Comparison of ENCODE assay signal across 25 mouse cellular contexts in genomic region chr4:88464574-88464973, GRCm38 (mm10). TPM values are rescaled to one million over a fixed set of nuclear protein-coding genes. Genes with fewer than 3 reads are reported as not detected.
DNase-seq lines count a peak whose midpoint lies in the region; ATAC-seq and TF ChIP-seq lines count a peak whose summit lies in the region.
"Had no signal": no experiment of that assay in that cellular context is flagged by ENCODE, and none has a peak within 500 bp of the region (broad histone marks: within the 10 kb centered on the region; RNA-seq: fewer than 3 reads in every experiment).

No protein-coding gene starts in this region.

- 87% methylated on average over 4 of the region's 4 CpGs for WGBS in hindbrain, postnatal 0 days

- H3K36me3 ChIP-seq in hindbrain, postnatal 0 days (ENCODE audit: insufficient read depth, low read length): no peaks in the 10 kb centered on the region
- H3K36me3 ChIP-seq: embryonic facial prominence, embryonic 13.5 days; embryonic facial prominence, embryonic 15.5 days; forebrain, embryonic 10.5 days; forebrain, embryonic 12.5 days had no signal

- no peaks in the 10 kb centered on the region for H3K4me1 ChIP-seq in hindbrain, postnatal 0 days (ENCODE audit: insufficient read depth, low read length)
- H3K4me1 ChIP-seq: forebrain, embryonic 10.5 days; forebrain, embryonic 12.5 days had no signal

- ATAC-seq in granulocyte monocyte progenitor cell, adult 5-6 weeks (replicated peaks; ENCODE audit: poor library complexity, severe bottlenecking): peak; percentile 79
- ATAC-seq in megakaryocyte, adult 5-6 weeks (ENCODE audit: poor library complexity, severe bottlenecking): peak; percentile 71
- no peak for ATAC-seq in hindbrain, postnatal 0 days
- ATAC-seq: forebrain, embryonic 14.5 days; forebrain, embryonic 16.5 days had no signal

- no peak for DNase-seq in adrenal gland, adult 8-10 months
- no peak for DNase-seq in heart, adult 8-10 months (ENCODE audit: low spot score)
- DNase-seq in hindbrain, postnatal 0 days (ENCODE audit: low spot score): no peak
- DNase-seq: adrenal gland, adult 2 months; adrenal gland, postnatal 14 days; adrenal gland, postnatal 36 days; cerebellum, adult 11-12 months; cerebellum, adult 2 months; cerebellum, adult 9-10 months; cerebellum, postnatal 10 days; cerebellum, postnatal 25 days; embryo, embryonic 11 days had no signal

- no peaks in the 10 kb centered on the region for H3K9me3 ChIP-seq in hindbrain, postnatal 0 days (ENCODE audit: low read length)
- H3K9me3 ChIP-seq: embryonic facial prominence, embryonic 13.5 days; embryonic facial prominence, embryonic 15.5 days; forebrain, embryonic 10.5 days; forebrain, embryonic 12.5 days had no signal

- H3K4me2 ChIP-seq in hindbrain, postnatal 0 days (ENCODE audit: low read depth, low read length): no peak overlapping the region
- H3K4me2 ChIP-seq: embryonic facial prominence, embryonic 13.5 days; embryonic facial prominence, embryonic 15.5 days; forebrain, embryonic 12.5 days had no signal

- H3K9ac ChIP-seq in hindbrain, postnatal 0 days (replicated peaks; ENCODE audit: low read length): no peak overlapping the region
- H3K9ac ChIP-seq: embryonic facial prominence, embryonic 13.5 days; embryonic facial prominence, embryonic 15.5 days; forebrain, embryonic 12.5 days had no signal

- TF ChIP-seq CTCF in hindbrain, postnatal 0 days (IDR thresholded peaks at IDR 0.05; ENCODE audit: low read depth): no peak

- H3K27me3 ChIP-seq in hindbrain, postnatal 0 days (ENCODE audit: insufficient read depth, low read length): no peaks in the 10 kb centered on the region
- H3K27me3 ChIP-seq: embryonic facial prominence, embryonic 13.5 days; embryonic facial prominence, embryonic 15.5 days; forebrain, embryonic 12.5 days had no signal

- H3K27ac ChIP-seq in hindbrain, postnatal 0 days: no peak overlapping the region
- H3K27ac ChIP-seq: embryonic facial prominence, embryonic 13.5 days; embryonic facial prominence, embryonic 15.5 days; forebrain, embryonic 10.5 days; forebrain, embryonic 12.5 days had no signal

- no peak overlapping the region for H3K4me3 ChIP-seq in hindbrain, postnatal 0 days (ENCODE audit: low read length)
- H3K4me3 ChIP-seq: embryonic facial prominence, embryonic 13.5 days; embryonic facial prominence, embryonic 15.5 days; erythroblast, embryonic 14.5 days; forebrain, embryonic 10.5 days; forebrain, embryonic 12.5 days had no signal

RNA-seq across cellular contexts. Expression of gene Hacd4, which starts 25.8 kb away (rescaled TPM):
- total RNA-seq in granulocyte monocyte progenitor cell, adult 5-6 weeks (2014; fragmentation: Nextera tagmentation): 1.8 and 4.9 TPM in 2 replicates
- 2.7 and 2.8 TPM in 2 replicates for total RNA-seq in granulocyte monocyte progenitor cell, adult 5-6 weeks (2017)
- total RNA-seq in megakaryocyte, adult 5-6 weeks (2015): 112 and 118 TPM in 2 replicates
- total RNA-seq in megakaryocyte, adult 5-6 weeks (2017): 70.7 and 72.7 TPM in 2 replicates
- total RNA-seq in adrenal gland, adult 8-10 months (2022): 1 to 10 TPM; 3.3 to 6.9 (median 5.0) TPM
- total RNA-seq in heart, adult 8-10 months (2022): 1 to 10 TPM; 4.0 to 5.6 (median 4.4) TPM
- total RNA-seq in hindbrain, postnatal 0 days (2014; rRNA removed): 4.4 and 5.3 TPM in 2 replicates
- 4.9 and 5.0 TPM in 2 replicates for polyA plus RNA-seq in hindbrain, postnatal 0 days (2015; fragmentation: Nextera tagmentation; extraction: Ambion mirVana)

RNA-seq across cellular contexts. Expression of gene Ifnb1, which starts 58.0 kb away (rescaled TPM):
- not detected in 2 replicates for total RNA-seq in granulocyte monocyte progenitor cell, adult 5-6 weeks (2014; fragmentation: Nextera tagmentation)
- not detected in 2 replicates for total RNA-seq in granulocyte monocyte progenitor cell, adult 5-6 weeks (2017)
- total RNA-seq in megakaryocyte, adult 5-6 weeks (2015): not detected in 2 replicates
- not detected in 2 replicates for total RNA-seq in megakaryocyte, adult 5-6 weeks (2017)
- total RNA-seq in adrenal gland, adult 8-10 months (2022): not detected
- not detected for total RNA-seq in heart, adult 8-10 months (2022)
- total RNA-seq in hindbrain, postnatal 0 days (2014; rRNA removed): not detected in 2 replicates
- not detected in 2 replicates for polyA plus RNA-seq in hindbrain, postnatal 0 days (2015; fragmentation: Nextera tagmentation; extraction: Ambion mirVana)
- total RNA-seq: adrenal gland, adult 2 months; adrenal gland, postnatal 14 days; adrenal gland, postnatal 36 days; ES-E14; MEL had no signal
- polyA plus RNA-seq: adrenal gland, adult 2 months; C2C12; cerebellum, adult 2 months; embryonic facial prominence, embryonic 11.5 days; embryonic facial prominence, embryonic 13.5 days; embryonic facial prominence, embryonic 15.5 days; erythroblast, embryonic 14.5 days; forebrain, embryonic 10.5 days; forebrain, embryonic 12.5 days; forebrain, embryonic 14.5 days; forebrain, embryonic 16.5 days had no signal

Comparison
In these comparisons a context has a peak if more than half of its experiments do, and no peak if none do; other contexts are left out.
1. RNA of gene Hacd4, which starts 25.8 kb away (total RNA-seq): 70.7 to 118 TPM in megakaryocyte, adult 5-6 weeks; 3.3 to 6.9 TPM in adrenal gland, adult 8-10 months, 1.8 to 4.9 TPM in granulocyte monocyte progenitor cell, adult 5-6 weeks, 4.0 to 5.6 TPM in heart, adult 8-10 months and 4.4 to 5.3 TPM in hindbrain, postnatal 0 days; every median in the first group is over 4 times any median in the second.